Mouse (Mus musculus) adrenal gland, adult 8-10 months (tissue): ENCODE measurements around the gene Lsm14b. TPM values are rescaled to one million over a fixed set of nuclear protein-coding genes. Genes with fewer than 3 reads are reported as not detected.

ENCODE experiments used
- DNase-seq: peaks from one replicate; pipeline ENCODE4 v3.0.0; 2022
- total RNA-seq, 4 experiments: library from RNA; stranded (reverse); gene quantifications; 2 replicates each; pipeline ENCODE4 v1.2.4; 2022

Gene Lsm14b
- total RNA-seq, 4 experiments from 2014 or later, result 41.8 to 54.8 (median 48.5) TPM

DNA sequence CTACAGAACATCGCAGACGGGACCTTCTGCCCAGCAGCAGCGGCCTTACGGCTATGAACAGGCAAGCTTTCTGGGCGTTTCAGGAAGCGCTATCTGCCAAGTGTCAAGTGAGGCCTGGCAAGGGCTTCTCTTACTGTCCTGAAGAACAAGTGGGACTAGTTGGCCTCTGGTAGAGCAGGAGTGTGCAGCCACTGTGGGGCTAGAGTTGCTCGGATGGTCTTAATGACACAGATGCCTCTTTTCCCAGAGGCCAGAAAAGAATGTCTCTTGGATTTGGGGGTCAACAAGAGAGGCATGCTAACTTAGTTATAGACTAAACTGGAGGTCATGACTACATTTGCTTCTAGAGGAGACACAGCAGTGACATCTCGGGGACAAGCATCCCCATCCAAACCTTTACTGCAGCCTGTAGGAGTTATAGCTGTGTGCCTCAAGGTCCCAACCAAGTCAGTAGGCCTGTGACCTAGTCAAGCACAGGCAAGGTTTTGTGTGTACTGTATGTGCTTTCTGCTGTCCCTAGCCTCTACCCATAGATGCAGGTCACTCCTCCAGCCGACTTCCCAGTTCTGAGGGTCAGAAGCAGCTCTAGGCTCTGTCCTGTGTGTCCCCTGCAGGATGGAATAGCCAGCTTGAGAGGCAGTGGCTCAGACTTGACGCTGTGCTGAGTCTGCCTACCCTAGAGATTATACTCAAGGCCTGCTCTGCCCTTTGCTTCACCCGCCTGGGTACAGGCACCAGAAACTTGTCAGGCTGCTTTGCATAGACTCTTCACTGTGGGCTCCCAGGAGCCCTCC, 38.7 kb downstream of the Lsm14b start:
- DNase-seq, result no peak

- DNase-seq, result no peak
Measured at GRCm38 (mm10) chr2:180069770-180070480, 45.1 kb downstream of the Lsm14b start.

GRCm38 (mm10) chr2:180070481-180071453, 46.0 kb downstream of the Lsm14b start, which contains the start of gene Mtg2:
TSS of gene Mtg2 (plus strand) at chr2:180070588.
- DNase-seq, result peak; percentile 91

- DNase-seq, result no peak
Measured at GRCm38 (mm10) chr2:180071671-180072070, 46.9 kb downstream of the Lsm14b start.

- no peak for DNase-seq
Measured at GRCm38 (mm10) chr2:180072886-180073285, 48.1 kb downstream of the Lsm14b start.

DNA sequence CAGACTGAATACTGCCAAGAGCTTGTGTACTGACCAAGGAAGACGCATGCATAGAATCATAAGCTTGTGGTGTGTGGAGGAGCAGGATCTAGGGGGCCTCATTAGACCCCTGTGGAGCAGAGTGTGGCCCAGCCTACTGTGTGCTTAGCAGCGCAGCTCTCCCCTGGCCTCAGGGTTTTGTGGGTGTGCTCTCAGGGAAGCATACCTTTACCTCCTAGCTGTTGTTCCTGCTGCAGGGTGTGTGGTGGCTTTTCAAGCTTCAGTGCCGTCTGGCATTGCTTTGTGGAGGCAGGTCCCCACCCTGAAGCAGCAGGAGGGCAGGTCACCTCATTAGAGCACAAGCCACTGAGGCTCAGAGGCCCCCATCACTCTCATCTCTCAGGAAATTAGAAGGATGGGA, 52.8 kb downstream of the Lsm14b start:
- no peak for DNase-seq

- DNase-seq, result no peak
Measured at GRCm38 (mm10) chr2:180080680-180081079, 55.9 kb downstream of the Lsm14b start.

- DNase-seq, result no peak
Measured at GRCm38 (mm10) chr2:180083063-180083462, 58.3 kb downstream of the Lsm14b start.

- no peak for DNase-seq
Measured at GRCm38 (mm10) chr2:180084565-180084964, 59.8 kb downstream of the Lsm14b start.

Other genes with a start within 250 kb of the Lsm14b start
- 10 to 100 TPM; 16.8 to 22.8 (median 19.6) TPM for gene Taf4, start 48.3 kb upstream of the Lsm14b start, total RNA-seq
- 100 to 1,000 TPM; 195 to 232 (median 215) TPM for gene Psma7, start 17.4 kb downstream of the Lsm14b start, total RNA-seq
- 10 to 100 TPM in 3 of 4 experiments, 1 to 10 TPM in 1; 9.9 to 14.3 (median 11.7) TPM for gene Ss18l1, start 17.5 kb downstream of the Lsm14b start, total RNA-seq
- 10 to 100 TPM; 17.3 to 26.1 (median 21.6) TPM for gene Mtg2, start 45.6 kb downstream of the Lsm14b start, total RNA-seq
- under 1 TPM; 0.17 to 0.89 (median 0.27) TPM for gene Hrh3, start 79.5 kb downstream of the Lsm14b start, total RNA-seq
- gene Osbpl2, start 94.3 kb downstream of the Lsm14b start, total RNA-seq, result 10 to 100 TPM; 41.8 to 61.6 (median 48.6) TPM
- 100 to 1,000 TPM; 158 to 178 (median 163) TPM for gene Adrm1, start 146.5 kb downstream of the Lsm14b start, total RNA-seq
- 10 to 100 TPM; 27.7 to 97.1 (median 46.8) TPM for gene Lama5, start 200.9 kb downstream of the Lsm14b start, total RNA-seq
- gene Rps21, start 232.4 kb downstream of the Lsm14b start, total RNA-seq, result 1,000 to 10,000 TPM in 1 of 4 experiments, 100 to 1,000 TPM in 3; 772 to 1,010 (median 917) TPM
- gene Cables2, start 248.5 kb downstream of the Lsm14b start, total RNA-seq, result 10 to 100 TPM; 13.6 to 17.0 (median 15.1) TPM